Mouse (Mus musculus) ES-Bruce4 (cell line): ENCODE measurements at regions not wholly inside any gene's neighbourhood (a gene's known extent, or its start where the extent isn't known, plus 50 kb on each side); places are given as distances from the start of the nearest gene placed in this dataset.

Source experiments
- CTCF ChIP-seq: IDR thresholded peaks from one replicate; pipeline ENCODE4 v1.8.1; 2011; ENCODE audit warnings: low read depth, low read length
- EP300 ChIP-seq: IDR thresholded peaks from 2 replicates; pipeline ENCODE4 v1.6.1; 2011; ENCODE audit warnings: low read depth, low read length; ENCODE audit not compliant: insufficient read depth
- POLR2A ChIP-seq: IDR thresholded peaks from one replicate; pipeline ENCODE4 v1.8.1; 2011; ENCODE audit warnings: low read length; ENCODE audit not compliant: insufficient read depth

- no peak for TF ChIP-seq POLR2A
- no peak for TF ChIP-seq EP300
- TF ChIP-seq CTCF = no peak
These were observed 133.6 kb downstream of the Zxdb start for GRCm38 (mm10) chrX:94857954-94858353.
